Mouse (Mus musculus) CD4-positive, CD25-positive, alpha-beta regulatory T cell (primary cell): ENCODE data around the gene Olfr448. TPM values are rescaled to one million over a fixed set of nuclear protein-coding genes. Genes with fewer than 3 reads are reported as not detected.

ENCODE experiments used
- polyA plus RNA-seq: library from polyadenylated mRNA; unstranded; fragments of 100-300 nt; shearing (Covaris generic); gene quantifications from one replicate; pipeline ENCODE4 v1.2.1, GENCODE M21; 2017

The Olfr448 gene
- not detected for polyA plus RNA-seq

GRCm38 (mm10) chr6:42890141-42890540, at the start of gene Olfr448:
TSS of gene Olfr448 (plus strand) at chr6:42890441.

GRCm38 (mm10) chr6:42908578-42908977, 18.3 kb downstream of the Olfr448 start, which contains the start of gene Olfr447:
TSS of gene Olfr447 (plus strand) at chr6:42908878.

GRCm38 (mm10) chr6:42921077-42921476, 30.8 kb downstream of the Olfr448 start, which contains the start of gene Olfr446:
TSS of gene Olfr446 (plus strand) at chr6:42921377.

Other genes with a start within 250 kb of the Olfr448 start
- gene Tcaf2, start 245.2 kb upstream of the Olfr448 start, polyA plus RNA-seq = 0.05 TPM
- 0.19 TPM for gene Tcaf1, start 180.4 kb upstream of the Olfr448 start, polyA plus RNA-seq
- not detected for gene Olfr453, start 151.1 kb upstream of the Olfr448 start, polyA plus RNA-seq
- gene Olfr38, start 134.0 kb upstream of the Olfr448 start, polyA plus RNA-seq = 0.06 TPM
- gene Olfr452, start 105.3 kb upstream of the Olfr448 start, polyA plus RNA-seq = not detected
- gene Olfr450, start 78.5 kb upstream of the Olfr448 start, polyA plus RNA-seq = not detected
- gene Olfr449, start 56.1 kb upstream of the Olfr448 start, polyA plus RNA-seq = not detected
- gene Olfr447, start 18.4 kb downstream of the Olfr448 start, polyA plus RNA-seq = not detected
- gene Olfr446, start 30.9 kb downstream of the Olfr448 start, polyA plus RNA-seq = not detected
- gene Olfr444, start 58.6 kb downstream of the Olfr448 start, polyA plus RNA-seq = not detected
- not detected for gene Olfr441, start 215.9 kb downstream of the Olfr448 start, polyA plus RNA-seq